Mouse (Mus musculus): ENCODE data around the gene Tet3. TPM values are rescaled to one million over a fixed set of nuclear protein-coding genes. Genes with fewer than 3 reads are reported as not detected.

Gene Tet3
- polyA plus RNA-seq, 1 experiment from 2014 or later, result 67.0 TPM

- no peaks in the 10 kb centered on the region for H3K9me3 ChIP-seq (ENCODE audit: control insufficient read depth, low read length)
- no peaks in the 10 kb centered on the region for H3K27me3 ChIP-seq (ENCODE audit: control insufficient read depth, insufficient read depth, low read length)
- no peaks in the 10 kb centered on the region for H3K36me3 ChIP-seq (ENCODE audit: control insufficient read depth, insufficient read depth, low read length)
- no peak overlapping the region for H3K4me2 ChIP-seq (ENCODE audit: low read depth, low read length)
- WGBS, result 69% methylated on average over 8 of the region's 8 CpGs
- H3K27ac ChIP-seq (ENCODE audit: low read depth, low read length), result no peak overlapping the region
- H3K9ac ChIP-seq (replicated peaks; ENCODE audit: low read depth, low read length), result no peak overlapping the region
- peaks cover 6% of the 10 kb centered on the region for H3K4me1 ChIP-seq (ENCODE audit: control insufficient read depth, insufficient read depth, low read length)
- ATAC-seq (ENCODE audit: low read depth), result no peak
- no peak overlapping the region for H3K4me3 ChIP-seq (ENCODE audit: low read depth, low read length)
Observed at GRCm38 (mm10) chr6:83323652-83324419, 135.0 kb downstream of the Tet3 start.

- H3K36me3 ChIP-seq (ENCODE audit: control insufficient read depth, insufficient read depth, low read length), result no peaks in the 10 kb centered on the region
- peaks cover 6% of the 10 kb centered on the region for H3K4me1 ChIP-seq (ENCODE audit: control insufficient read depth, insufficient read depth, low read length)
- no peaks in the 10 kb centered on the region for H3K9me3 ChIP-seq (ENCODE audit: control insufficient read depth, low read length)
- WGBS, result 81% methylated on average over 2 of the region's 2 CpGs
- H3K4me2 ChIP-seq (ENCODE audit: low read depth, low read length), result no peak overlapping the region
- no peak overlapping the region for H3K9ac ChIP-seq (replicated peaks; ENCODE audit: low read depth, low read length)
- no peaks in the 10 kb centered on the region for H3K27me3 ChIP-seq (ENCODE audit: control insufficient read depth, insufficient read depth, low read length)
- no peak for ATAC-seq (ENCODE audit: low read depth)
- no peak overlapping the region for H3K27ac ChIP-seq (ENCODE audit: low read depth, low read length)
- no peak overlapping the region for H3K4me3 ChIP-seq (ENCODE audit: low read depth, low read length)
Observed at GRCm38 (mm10) chr6:83322794-83323193, 136.1 kb downstream of the Tet3 start.

- WGBS, result 85% methylated on average over 1 of the region's 1 CpGs
- ATAC-seq (ENCODE audit: low read depth), result no peak
- Histone ChIP-seq H3K4me1 (ENCODE audit: control insufficient read depth, insufficient read depth, low read length) (peaks cover 3% of the 10 kb centered on the region), H3K27ac (ENCODE audit: low read depth, low read length) (no peak overlapping the region), H3K9me3 (ENCODE audit: control insufficient read depth, low read length) (no peaks in the 10 kb centered on the region), H3K27me3 (ENCODE audit: control insufficient read depth, insufficient read depth, low read length) (no peaks in the 10 kb centered on the region), H3K4me2 (ENCODE audit: low read depth, low read length) (no peak overlapping the region), H3K4me3 (ENCODE audit: low read depth, low read length) (no peak overlapping the region), H3K36me3 (ENCODE audit: control insufficient read depth, insufficient read depth, low read length) (no peaks in the 10 kb centered on the region), H3K9ac (replicated peaks; ENCODE audit: low read depth, low read length) (no peak overlapping the region)
Observed at GRCm38 (mm10) chr6:83321927-83322326, 137.0 kb downstream of the Tet3 start.

GRCm38 (mm10) chr6:83317108-83317741 lies 141.7 kb downstream of the Tet3 start:
- H3K9ac ChIP-seq (replicated peaks; ENCODE audit: low read depth, low read length), result peak overlapping the region; percentile 80
- H3K4me1 ChIP-seq (ENCODE audit: control insufficient read depth, insufficient read depth, low read length), result peaks cover 14% of the 10 kb centered on the region
- no peaks in the 10 kb centered on the region for H3K27me3 ChIP-seq (ENCODE audit: control insufficient read depth, insufficient read depth, low read length)
- peak overlapping the region; percentile 78 for H3K27ac ChIP-seq (ENCODE audit: low read depth, low read length)
- peak overlapping the region; percentile 93 for H3K4me3 ChIP-seq (ENCODE audit: low read depth, low read length)
- ATAC-seq (ENCODE audit: low read depth), result peak; percentile 100
- no peaks in the 10 kb centered on the region for H3K36me3 ChIP-seq (ENCODE audit: control insufficient read depth, insufficient read depth, low read length)
- peak overlapping the region; percentile 70 for H3K4me2 ChIP-seq (ENCODE audit: low read depth, low read length)
- WGBS, result under 1% methylated on average over 52 of the region's 52 CpGs
- H3K9me3 ChIP-seq (ENCODE audit: control insufficient read depth, low read length), result no peaks in the 10 kb centered on the region

GRCm38 (mm10) chr6:83316022-83316421 lies 142.9 kb downstream of the Tet3 start:
- no peak for ATAC-seq (ENCODE audit: low read depth)

GRCm38 (mm10) chr6:83315293-83315692 lies 143.6 kb downstream of the Tet3 start:
- H3K4me1 ChIP-seq (ENCODE audit: control insufficient read depth, insufficient read depth, low read length), result peaks cover 14% of the 10 kb centered on the region
- H3K4me3 ChIP-seq (ENCODE audit: low read depth, low read length), result no peak overlapping the region
- H3K27ac ChIP-seq (ENCODE audit: low read depth, low read length), result no peak overlapping the region
- H3K36me3 ChIP-seq (ENCODE audit: control insufficient read depth, insufficient read depth, low read length), result peaks cover 9% of the 10 kb centered on the region; the same call in 1 of the 2 replicates
- no peak overlapping the region for H3K9ac ChIP-seq (replicated peaks; ENCODE audit: low read depth, low read length)
- no peaks in the 10 kb centered on the region for H3K27me3 ChIP-seq (ENCODE audit: control insufficient read depth, insufficient read depth, low read length)
- ATAC-seq (ENCODE audit: low read depth), result no peak
- H3K4me2 ChIP-seq (ENCODE audit: low read depth, low read length), result peak overlapping the region; percentile 70; the same call in 1 of the 2 replicates
- no peaks in the 10 kb centered on the region for H3K9me3 ChIP-seq (ENCODE audit: control insufficient read depth, low read length)

More at GRCm38 (mm10) chr6:83316022-83316421, 142.9 kb downstream of the Tet3 start:
- 2% methylated on average over 10 of the region's 10 CpGs for WGBS
- Histone ChIP-seq H3K27ac (ENCODE audit: low read depth, low read length) (no peak overlapping the region), H3K4me3 (ENCODE audit: low read depth, low read length) (peak overlapping the region; percentile 93), H3K4me1 (ENCODE audit: control insufficient read depth, insufficient read depth, low read length) (peaks cover 14% of the 10 kb centered on the region), H3K27me3 (ENCODE audit: control insufficient read depth, insufficient read depth, low read length) (no peaks in the 10 kb centered on the region), H3K36me3 (ENCODE audit: control insufficient read depth, insufficient read depth, low read length) (peaks cover 7% of the 10 kb centered on the region; the same call in 1 of the 2 replicates), H3K9me3 (ENCODE audit: control insufficient read depth, low read length) (no peaks in the 10 kb centered on the region), H3K4me2 (ENCODE audit: low read depth, low read length) (peak overlapping the region; percentile 70), H3K9ac (replicated peaks; ENCODE audit: low read depth, low read length) (no peak overlapping the region)

- no peak for ATAC-seq (ENCODE audit: low read depth)
- Histone ChIP-seq H3K4me2 (ENCODE audit: low read depth, low read length) (no peak overlapping the region), H3K36me3 (ENCODE audit: control insufficient read depth, insufficient read depth, low read length) (peaks cover 13% of the 10 kb centered on the region; the same call in 1 of the 2 replicates), H3K4me1 (ENCODE audit: control insufficient read depth, insufficient read depth, low read length) (peaks cover 14% of the 10 kb centered on the region), H3K4me3 (ENCODE audit: low read depth, low read length) (no peak overlapping the region), H3K9ac (replicated peaks; ENCODE audit: low read depth, low read length) (no peak overlapping the region), H3K27me3 (ENCODE audit: control insufficient read depth, insufficient read depth, low read length) (no peaks in the 10 kb centered on the region), H3K27ac (ENCODE audit: low read depth, low read length) (no peak overlapping the region), H3K9me3 (ENCODE audit: control insufficient read depth, low read length) (no peaks in the 10 kb centered on the region)
- 90% methylated on average over 8 of the region's 8 CpGs for WGBS
Observed at GRCm38 (mm10) chr6:83312514-83312913, 146.4 kb downstream of the Tet3 start.
